Mouse (Mus musculus): ENCODE measurements at regions not wholly inside any gene's neighbourhood (a gene's known extent, or its start where the extent isn't known, plus 50 kb on each side); places are given as distances from the start of the nearest gene placed in this dataset.
"Not testable (repeated sequence)": the region's sequence is repeated elsewhere in the genome, so short reads cannot be mapped to it uniquely, and the experiment has no call there.

DNA sequence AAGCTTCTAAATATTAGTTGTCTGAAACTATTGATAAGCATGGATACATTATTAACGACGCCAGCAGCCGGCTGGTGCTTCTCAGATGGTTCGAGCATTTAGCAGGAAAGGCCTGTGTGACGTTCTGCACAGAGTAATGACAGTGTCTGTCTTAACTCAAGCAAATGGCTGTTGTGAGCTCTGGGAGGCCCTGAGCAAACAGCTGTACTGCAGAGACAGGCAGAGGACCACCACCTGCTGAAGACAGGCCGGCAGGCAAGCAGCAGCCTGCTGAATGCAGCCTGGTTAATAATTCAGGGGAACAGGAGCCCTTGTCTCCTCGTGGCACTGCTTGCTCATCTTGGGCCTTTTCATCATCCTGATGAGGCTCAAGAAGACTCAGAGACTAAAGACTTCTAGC is 105.8 kb upstream of the Ttc29 start:
- Histone ChIP-seq H3K27me3 (ENCODE audit: poor library complexity, severe bottlenecking) (no peaks in the 10 kb centered on the region), H3K36me3 (replicated peaks) (no peaks in the 10 kb centered on the region), H3K27ac (no peak overlapping the region), H3K4me1 (no peaks in the 10 kb centered on the region), H3K4me3 (no peak overlapping the region), H3K9me3 (no peaks in the 10 kb centered on the region)
- DNase-seq (ENCODE audit: extremely low spot score, low spot score) = no peak
- WGBS = 77% methylated on average over 7 of the region's 7 CpGs

DNA sequence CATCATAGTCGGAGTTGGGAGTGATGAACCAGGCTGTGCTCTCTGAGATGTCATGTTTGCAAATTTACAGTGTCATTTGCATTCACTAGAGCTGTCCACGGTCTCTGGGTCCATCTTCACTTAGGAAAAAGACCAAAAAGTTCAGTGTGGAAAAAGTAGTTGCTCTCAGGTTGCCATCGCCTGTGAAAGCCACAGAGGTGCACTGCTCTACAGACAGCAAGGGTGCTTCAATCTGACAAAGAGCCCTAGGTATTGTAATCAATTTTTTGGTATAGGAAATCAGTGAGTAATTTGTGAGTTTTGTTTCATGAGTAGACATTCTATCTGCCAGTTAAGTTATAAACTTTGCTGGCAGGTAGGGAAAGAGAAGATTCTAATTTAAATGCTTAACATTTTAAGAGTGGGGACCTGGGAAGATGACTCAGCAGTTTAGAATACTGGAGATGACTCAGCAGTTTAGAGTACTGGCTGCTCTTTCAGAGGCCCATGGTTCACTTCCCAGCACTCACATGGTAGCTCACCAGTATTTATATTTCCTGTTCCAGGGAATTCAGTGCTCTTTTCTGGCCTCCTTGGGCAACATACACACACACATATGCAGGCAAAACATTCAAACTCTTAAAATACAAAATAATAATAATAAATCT is 103.0 kb upstream of the Ttc29 start:
- H3K27me3 ChIP-seq (ENCODE audit: poor library complexity, severe bottlenecking) = no peaks in the 10 kb centered on the region
- 85% methylated on average over 3 of the region's 3 CpGs for WGBS
- no peaks in the 10 kb centered on the region for H3K9me3 ChIP-seq
- no peaks in the 10 kb centered on the region for H3K4me1 ChIP-seq
- H3K4me3 ChIP-seq = no peak overlapping the region
- no peak for DNase-seq (ENCODE audit: extremely low spot score, low spot score)
- no peaks in the 10 kb centered on the region for H3K36me3 ChIP-seq (replicated peaks)
- no peak overlapping the region for H3K27ac ChIP-seq

DNA sequence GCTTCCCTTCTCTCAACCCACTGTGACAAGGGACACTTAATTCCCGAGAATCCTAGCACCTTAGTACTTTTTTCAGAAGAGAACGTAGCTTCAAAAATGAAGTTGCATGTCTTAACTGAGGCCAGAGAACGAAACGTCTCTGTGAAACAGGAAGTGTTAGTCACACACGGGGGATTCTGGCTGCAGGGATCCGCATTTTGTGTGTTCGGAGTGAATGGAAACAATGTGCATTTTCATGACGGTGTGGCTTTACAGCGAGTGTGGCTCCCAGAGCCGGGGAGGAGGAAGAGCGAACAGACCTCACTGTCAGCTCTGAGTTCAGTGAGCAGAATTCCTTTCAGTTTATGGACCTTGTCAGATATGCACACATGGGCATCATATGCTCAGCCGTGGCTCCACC is 100.0 kb upstream of the Ttc29 start:
- Histone ChIP-seq H3K36me3 (replicated peaks) (no peaks in the 10 kb centered on the region), H3K4me3 (no peak overlapping the region), H3K9me3 (no peaks in the 10 kb centered on the region), H3K27ac (no peak overlapping the region), H3K27me3 (ENCODE audit: poor library complexity, severe bottlenecking) (no peaks in the 10 kb centered on the region), H3K4me1 (no peaks in the 10 kb centered on the region)
- no peak for DNase-seq (ENCODE audit: extremely low spot score, low spot score)
- WGBS = 52% methylated on average over 12 of the region's 12 CpGs

GRCm38 (mm10) chr8:78114512-78114911 is 98.6 kb upstream of the Ttc29 start:
- Histone ChIP-seq H3K36me3 (replicated peaks) (no peaks in the 10 kb centered on the region), H3K9me3 (no peaks in the 10 kb centered on the region), H3K4me3 (no peak overlapping the region), H3K27me3 (ENCODE audit: poor library complexity, severe bottlenecking) (no peaks in the 10 kb centered on the region), H3K4me1 (peaks cover 1% of the 10 kb centered on the region), H3K27ac (no peak overlapping the region)
- DNase-seq (ENCODE audit: extremely low spot score, low spot score) = no peak
- 23% methylated on average over 4 of the region's 4 CpGs for WGBS

- Histone ChIP-seq H3K9me3 (no peaks in the 10 kb centered on the region), H3K4me3 (no peak overlapping the region)
Observed at GRCm38 (mm10) chr8:78117191-78117590, 95.9 kb upstream of the Ttc29 start.

DNA sequence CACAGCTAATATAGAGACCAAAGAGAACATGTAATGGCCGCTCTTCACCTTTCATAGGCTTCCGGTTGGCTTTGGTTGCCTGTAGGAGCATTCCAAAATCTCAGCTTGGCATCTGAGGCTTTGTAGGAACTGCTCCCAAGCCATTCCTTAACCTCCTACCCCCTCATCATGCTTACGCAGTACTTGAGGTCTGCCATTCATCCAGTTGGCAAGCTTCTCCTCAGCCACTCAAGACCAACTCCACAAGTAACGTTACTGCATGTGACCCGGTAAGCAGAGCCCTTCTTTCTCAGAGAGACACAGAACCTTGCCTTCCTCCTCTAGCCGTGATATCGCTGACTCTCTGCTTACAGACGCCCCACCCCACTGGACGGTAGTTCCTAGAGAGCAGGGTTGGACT is 94.6 kb upstream of the Ttc29 start:
- 93% methylated on average over 9 of the region's 9 CpGs for WGBS

More at GRCm38 (mm10) chr8:78117191-78117590, 95.9 kb upstream of the Ttc29 start:
- no peak for DNase-seq (ENCODE audit: extremely low spot score, low spot score)
- H3K36me3 ChIP-seq (replicated peaks) = no peaks in the 10 kb centered on the region
- H3K27me3 ChIP-seq (ENCODE audit: poor library complexity, severe bottlenecking) = no peaks in the 10 kb centered on the region
- H3K27ac ChIP-seq = no peak overlapping the region
- H3K4me1 ChIP-seq = peaks cover 17% of the 10 kb centered on the region

GRCm38 (mm10) chr8:78119682-78120081 is 93.4 kb upstream of the Ttc29 start:
- no peaks in the 10 kb centered on the region for H3K36me3 ChIP-seq (replicated peaks)
- peaks cover 17% of the 10 kb centered on the region for H3K4me1 ChIP-seq
- no peak overlapping the region for H3K4me3 ChIP-seq
- no peak for DNase-seq (ENCODE audit: extremely low spot score, low spot score)
- 76% methylated on average over 11 of the region's 11 CpGs for WGBS
- no peak overlapping the region for H3K27ac ChIP-seq
- H3K9me3 ChIP-seq = no peaks in the 10 kb centered on the region
- no peaks in the 10 kb centered on the region for H3K27me3 ChIP-seq (ENCODE audit: poor library complexity, severe bottlenecking)

More for the DNA sequence above, 94.6 kb upstream of the Ttc29 start:
- Histone ChIP-seq H3K4me3 (no peak overlapping the region), H3K27ac (no peak overlapping the region), H3K36me3 (replicated peaks) (no peaks in the 10 kb centered on the region), H3K27me3 (ENCODE audit: poor library complexity, severe bottlenecking) (no peaks in the 10 kb centered on the region), H3K9me3 (no peaks in the 10 kb centered on the region), H3K4me1 (peaks cover 17% of the 10 kb centered on the region)
- DNase-seq (ENCODE audit: extremely low spot score, low spot score) = no peak

DNA sequence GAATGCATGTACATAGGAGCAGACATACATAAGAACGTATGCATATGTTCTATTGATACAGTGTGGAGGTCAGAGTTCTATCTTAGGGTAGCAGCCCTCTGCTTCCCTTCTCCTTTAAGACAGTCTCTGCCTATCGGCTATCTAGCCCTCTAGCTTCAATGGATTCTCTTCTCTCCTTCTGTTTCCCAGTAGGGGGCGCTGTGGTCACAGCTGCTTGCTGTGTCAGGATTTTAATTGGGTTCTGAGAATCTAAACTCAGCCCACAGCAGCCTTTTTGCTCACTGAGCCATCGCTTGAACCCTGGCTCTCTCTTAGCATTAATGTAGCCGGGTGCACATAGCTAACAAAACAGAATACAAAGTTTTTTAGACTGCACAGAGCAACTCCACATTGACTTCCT is 88.8 kb upstream of the Ttc29 start:
- Histone ChIP-seq H3K27ac (no peak overlapping the region), H3K4me3 (no peak overlapping the region), H3K9me3 (no peaks in the 10 kb centered on the region), H3K36me3 (replicated peaks) (no peaks in the 10 kb centered on the region), H3K4me1 (peaks cover 20% of the 10 kb centered on the region), H3K27me3 (ENCODE audit: poor library complexity, severe bottlenecking) (no peaks in the 10 kb centered on the region)
- WGBS = 55% methylated on average over 5 of the region's 5 CpGs
- peak; percentile 31 for DNase-seq (ENCODE audit: extremely low spot score, low spot score)

- Histone ChIP-seq H3K4me3 (no peak overlapping the region), H3K9me3 (no peaks in the 10 kb centered on the region), H3K27me3 (ENCODE audit: poor library complexity, severe bottlenecking) (no peaks in the 10 kb centered on the region), H3K27ac (no peak overlapping the region), H3K4me1 (peaks cover 5% of the 10 kb centered on the region; the same call in 1 of the 2 replicates), H3K36me3 (replicated peaks) (no peaks in the 10 kb centered on the region)
- 21% methylated on average over 2 of the region's 2 CpGs for WGBS
- peak; percentile 26 for DNase-seq (ENCODE audit: extremely low spot score, low spot score)
Observed at GRCm38 (mm10) chr8:78127852-78128251, 85.2 kb upstream of the Ttc29 start.

- Histone ChIP-seq H3K9me3 (no peaks in the 10 kb centered on the region), H3K27ac (no peak overlapping the region), H3K4me3 (no peak overlapping the region), H3K36me3 (replicated peaks) (no peaks in the 10 kb centered on the region), H3K4me1 (peaks cover 5% of the 10 kb centered on the region; the same call in 1 of the 2 replicates), H3K27me3 (ENCODE audit: poor library complexity, severe bottlenecking) (no peaks in the 10 kb centered on the region)
- WGBS = 66% methylated on average over 5 of the region's 5 CpGs
- no peak for DNase-seq (ENCODE audit: extremely low spot score, low spot score)
Observed at GRCm38 (mm10) chr8:78129061-78129460, 84.0 kb upstream of the Ttc29 start.

GRCm38 (mm10) chr8:78139514-78139913 is 73.6 kb upstream of the Ttc29 start:
- WGBS = 44% methylated on average over 14 of the region's 15 CpGs
- H3K4me3 ChIP-seq; H3K27me3 ChIP-seq (ENCODE audit: poor library complexity, severe bottlenecking); H3K27ac ChIP-seq; DNase-seq (ENCODE audit: extremely low spot score, low spot score); H3K4me1 ChIP-seq; H3K36me3 ChIP-seq (replicated peaks); H3K9me3 ChIP-seq: not testable (repeated sequence)

DNA sequence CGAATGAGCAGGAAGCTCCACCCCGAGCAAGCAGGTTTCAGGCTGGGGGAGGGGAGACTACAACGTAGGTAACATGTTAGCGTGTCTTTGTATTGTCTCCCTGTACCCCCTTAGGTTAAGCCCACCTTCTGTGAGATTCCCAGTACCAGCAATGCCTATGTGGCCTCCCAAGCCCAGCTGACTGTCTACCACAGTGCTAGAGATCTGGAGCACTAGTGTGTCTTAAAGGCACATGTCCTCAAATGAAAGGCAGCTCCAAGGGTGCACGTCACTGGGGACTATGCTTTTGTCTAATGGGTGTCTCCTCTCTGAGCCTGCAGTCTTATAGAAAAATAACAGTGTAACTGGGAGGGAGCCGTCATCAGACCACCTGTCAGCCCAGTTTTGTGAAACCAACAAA is 65.9 kb upstream of the Ttc29 start:
- 75% methylated on average over 6 of the region's 6 CpGs for WGBS
- Histone ChIP-seq H3K36me3 (replicated peaks) (no peaks in the 10 kb centered on the region), H3K4me1 (peaks cover 4% of the 10 kb centered on the region; the same call in 1 of the 2 replicates), H3K27ac (no peak overlapping the region), H3K4me3 (no peak overlapping the region), H3K9me3 (no peaks in the 10 kb centered on the region), H3K27me3 (ENCODE audit: poor library complexity, severe bottlenecking) (no peaks in the 10 kb centered on the region)
- DNase-seq (ENCODE audit: extremely low spot score, low spot score) = no peak

DNA sequence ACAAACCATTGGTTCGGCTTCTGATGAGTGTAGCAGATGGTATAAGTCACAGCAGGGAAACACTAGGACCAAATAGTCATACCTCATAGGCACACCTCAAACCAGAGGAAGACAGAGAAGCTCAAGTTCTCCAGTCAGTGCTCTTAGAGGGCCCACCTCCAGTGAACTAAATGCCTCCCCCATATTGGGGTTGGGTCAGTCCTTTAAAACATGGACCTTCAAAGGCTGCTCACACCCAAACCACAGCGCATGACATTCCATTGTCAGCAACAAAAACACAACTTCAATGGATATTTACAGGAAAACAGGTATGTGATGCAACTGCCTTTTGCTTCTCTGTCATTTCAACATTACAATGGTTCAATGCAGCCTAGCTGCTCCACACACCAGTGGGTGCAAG is 65.1 kb upstream of the Ttc29 start:
- no peaks in the 10 kb centered on the region for H3K36me3 ChIP-seq (replicated peaks)
- no peak overlapping the region for H3K4me3 ChIP-seq
- H3K27ac ChIP-seq = no peak overlapping the region
- peaks cover 10% of the 10 kb centered on the region for H3K4me1 ChIP-seq
- WGBS = 95% methylated on average over 2 of the region's 2 CpGs
- no peak for DNase-seq (ENCODE audit: extremely low spot score, low spot score)
- no peaks in the 10 kb centered on the region for H3K27me3 ChIP-seq (ENCODE audit: poor library complexity, severe bottlenecking)
- H3K9me3 ChIP-seq = no peaks in the 10 kb centered on the region

DNA sequence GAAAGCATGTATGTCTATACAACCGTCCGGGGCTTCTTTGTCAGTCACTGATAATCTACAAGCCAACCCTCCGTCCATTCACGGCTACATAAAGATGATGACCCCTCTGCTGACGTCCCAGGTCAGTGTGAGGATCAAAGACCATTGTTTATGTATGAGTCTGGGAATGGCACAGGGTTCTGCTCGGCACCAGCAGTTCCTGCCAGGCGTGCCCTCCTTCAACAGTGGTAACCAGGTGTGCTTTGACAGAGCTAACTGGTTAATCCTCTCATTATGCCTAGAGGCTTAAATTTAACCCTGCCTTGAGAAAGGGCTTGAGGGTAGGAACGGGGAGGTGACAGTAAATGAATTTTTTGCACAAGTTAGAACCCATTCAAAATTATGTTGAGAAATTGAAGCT is 58.2 kb upstream of the Ttc29 start:
- WGBS = 20% methylated on average over 8 of the region's 8 CpGs

More for the DNA sequence above, 58.2 kb upstream of the Ttc29 start:
- H3K9me3 ChIP-seq = no peaks in the 10 kb centered on the region
- H3K27me3 ChIP-seq (ENCODE audit: poor library complexity, severe bottlenecking) = no peaks in the 10 kb centered on the region
- no peaks in the 10 kb centered on the region for H3K36me3 ChIP-seq (replicated peaks)
- H3K27ac ChIP-seq = no peak overlapping the region
- H3K4me1 ChIP-seq = peaks cover 29% of the 10 kb centered on the region
- no peak overlapping the region for H3K4me3 ChIP-seq
- DNase-seq (ENCODE audit: extremely low spot score, low spot score) = no peak
